Mouse (Mus musculus) layer of hippocampus, postnatal 36 days (tissue): ENCODE data around the gene Gm3187. TPM values are rescaled to one million over a fixed set of nuclear protein-coding genes. Genes with fewer than 3 reads are reported as not detected.
"Not testable (repeated sequence)": the region's sequence is repeated elsewhere in the genome, so short reads cannot be mapped to it uniquely, and the experiment has no call there.

Source experiments
- DNase-seq, 2 experiments: peaks; one replicate each; pipeline ENCODE4 v3.0.0; 2022
- total RNA-seq, 2 experiments: library from RNA; stranded (reverse); gene quantifications; 2 replicates each; pipeline ENCODE4 v1.2.3; 2021

Gm3187 gene
- total RNA-seq = not detected

- not testable (repeated sequence) for DNase-seq
These were observed at the start of gene Gm3187 for GRCm38 (mm10) chr14:5483907-5484306. Gene Gm3187 (plus strand): TSS chr14:5484207.

- not testable (repeated sequence) for DNase-seq
These were observed 28.6 kb upstream of the Gm3187 start, which contains the start of gene Gm3194 for GRCm38 (mm10) chr14:5455367-5455766. Gene Gm3194 (minus strand): TSS chr14:5455467.

- not testable (repeated sequence) for DNase-seq
These were observed 23.5 kb upstream of the Gm3187 start for GRCm38 (mm10) chr14:5460469-5460868.

- DNase-seq = not testable (repeated sequence)
These were observed 6.3 kb upstream of the Gm3187 start, which contains the start of gene Gm8246 for GRCm38 (mm10) chr14:5477730-5478129. Gene Gm8246 (minus strand): TSS chr14:5477830.

- not testable (repeated sequence) for DNase-seq
These were observed 17.4 kb downstream of the Gm3187 start, which contains the start of gene Gm3488 for GRCm38 (mm10) chr14:5501374-5501773. Gene Gm3488 (plus strand): TSS chr14:5501674.

GRCm38 (mm10) chr14:5538196-5538595 lies 54.2 kb downstream of the Gm3187 start, which contains the start of gene Gm3532:
Gene Gm3532 (plus strand): TSS chr14:5538496.
- DNase-seq = not testable (repeated sequence)

Other genes starting within 250 kb of the Gm3187 start
- not detected for gene Gm3526, start 223.6 kb upstream of the Gm3187 start, total RNA-seq
- gene Gm3542, start 149.3 kb upstream of the Gm3187 start, total RNA-seq = not detected
- not detected for gene Gm3500, start 95.2 kb upstream of the Gm3187 start, total RNA-seq
- 1 to 10 TPM; 3.3 to 3.8 TPM for gene Gm3194, start 28.7 kb upstream of the Gm3187 start, total RNA-seq
- not detected for gene Gm8246, start 6.4 kb upstream of the Gm3187 start, total RNA-seq
- under 1 TPM; 0.35 to 0.78 TPM for gene Gm3488, start 17.5 kb downstream of the Gm3187 start, total RNA-seq
- not detected for gene Gm3532, start 54.3 kb downstream of the Gm3187 start, total RNA-seq
- not detected for gene Gm8265, start 148.8 kb downstream of the Gm3187 start, total RNA-seq
- not detected for gene Gm9603, start 203.2 kb downstream of the Gm3187 start, total RNA-seq